ENCODE assay signal across 28 mouse cellular contexts in genomic region chr14:47621901-47622300, GRCm38 (mm10).
"Had no signal": no experiment of that assay in that cellular context is flagged by ENCODE, and none has a peak within 500 bp of the region (broad histone marks: within the 10 kb centered on the region; RNA-seq: fewer than 3 reads in every experiment).

No protein-coding gene starts in this region.

- H3K4me2 ChIP-seq: heart, embryonic 12.5 days; hindbrain, embryonic 12.5 days; hindbrain, embryonic 14.5 days; intestine, embryonic 15.5 days; limb, embryonic 12.5 days; liver, embryonic 11.5 days; liver, embryonic 13.5 days; liver, embryonic 15.5 days had no signal

- H3K9me3 ChIP-seq: heart, embryonic 10.5 days; heart, embryonic 12.5 days; hindbrain, embryonic 10.5 days; hindbrain, embryonic 12.5 days; intestine, embryonic 15.5 days; limb, embryonic 10.5 days; limb, embryonic 12.5 days; liver, embryonic 13.5 days; liver, embryonic 15.5 days had no signal

- H3K9ac ChIP-seq: heart, embryonic 12.5 days; hindbrain, embryonic 12.5 days; hindbrain, embryonic 14.5 days; intestine, embryonic 15.5 days; limb, embryonic 12.5 days; liver, embryonic 13.5 days; liver, embryonic 15.5 days had no signal

- H3K4me3 ChIP-seq: gastrocnemius, adult 2 months; heart, embryonic 10.5 days; heart, embryonic 12.5 days; hindbrain, embryonic 10.5 days; hindbrain, embryonic 12.5 days; intestine, embryonic 15.5 days; layer of hippocampus, adult 2 months; left cerebral cortex, adult 2 months; limb, embryonic 10.5 days; limb, embryonic 12.5 days; liver, embryonic 13.5 days; liver, embryonic 15.5 days had no signal

- H3K36me3 ChIP-seq: heart, embryonic 10.5 days; heart, embryonic 12.5 days; hindbrain, embryonic 10.5 days; hindbrain, embryonic 12.5 days; intestine, embryonic 15.5 days; limb, embryonic 10.5 days; limb, embryonic 12.5 days; liver, embryonic 13.5 days; liver, embryonic 15.5 days had no signal

- H3K27me3 ChIP-seq: heart, embryonic 12.5 days; hindbrain, embryonic 12.5 days; intestine, embryonic 15.5 days; limb, embryonic 12.5 days; liver, embryonic 15.5 days had no signal

- ATAC-seq: hindbrain, embryonic 16.5 days; inflammation-experienced regulatory T-cells, adult 6 months; intestine, embryonic 15.5 days; intestine, postnatal 0 days had no signal

- H3K4me1 ChIP-seq: heart, embryonic 10.5 days; hindbrain, embryonic 10.5 days; hindbrain, embryonic 12.5 days; intestine, embryonic 15.5 days; liver, embryonic 13.5 days; liver, embryonic 15.5 days had no signal

- DNase-seq: gastrocnemius, adult 2 months; gastrocnemius, postnatal 10 days; gastrocnemius, postnatal 25 days; heart, adult 18-20 months; heart, postnatal 10 days; heart, postnatal 4 days; kidney, adult 18-20 months; kidney, adult 8-10 months; kidney, postnatal 10 days; kidney, postnatal 25 days; kidney, postnatal 4 days; liver; liver, embryonic 13.5 days had no signal

- H3K27ac ChIP-seq: gastrocnemius, adult 2 months; heart, embryonic 10.5 days; hindbrain, embryonic 10.5 days; hindbrain, embryonic 12.5 days; hindbrain, embryonic 14.5 days; intestine, embryonic 15.5 days; layer of hippocampus, adult 2 months; left cerebral cortex, adult 2 months; limb, embryonic 10.5 days; limb, embryonic 12.5 days; liver, embryonic 13.5 days; liver, embryonic 15.5 days had no signal
